Mouse (Mus musculus) adrenal gland, adult 8-10 months (tissue): ENCODE data around the gene Olfr773. TPM values are rescaled to one million over a fixed set of nuclear protein-coding genes. Genes with fewer than 3 reads are reported as not detected.
"Not testable (repeated sequence)": the region's sequence is repeated elsewhere in the genome, so short reads cannot be mapped to it uniquely, and the experiment has no call there.

Source experiments
- DNase-seq: peaks from one replicate; pipeline ENCODE4 v3.0.0; 2022
- total RNA-seq, 4 experiments: library from RNA; stranded (reverse); gene quantifications; 2 replicates each; pipeline ENCODE4 v1.2.4; 2022

Gene Olfr773
- total RNA-seq = not detected

- DNase-seq = not testable (repeated sequence)
Measured at GRCm38 (mm10) chr10:129187319-129187718, at the start of gene Olfr773. TSS of gene Olfr773 (minus strand) at chr10:129187419.

- DNase-seq = no peak
Measured at GRCm38 (mm10) chr10:129235904-129236303, 48.7 kb upstream of the Olfr773 start, which contains the start of gene Olfr774. TSS of gene Olfr774 (plus strand) at chr10:129236204.

GRCm38 (mm10) chr10:129230737-129231136 is 43.5 kb upstream of the Olfr773 start:
- DNase-seq = no peak

- not testable (repeated sequence) for DNase-seq
Measured at GRCm38 (mm10) chr10:129177821-129178220, 9.4 kb downstream of the Olfr773 start, which contains the start of gene Olfr772. TSS of gene Olfr772 (minus strand) at chr10:129177921.

- DNase-seq = no peak
Measured at GRCm38 (mm10) chr10:129164651-129165050, 22.6 kb downstream of the Olfr773 start, which contains the start of gene Olfr771. TSS of gene Olfr771 (minus strand) at chr10:129164751.

- no peak for DNase-seq
Measured at GRCm38 (mm10) chr10:129138898-129139297, 48.3 kb downstream of the Olfr773 start, which contains the start of gene Olfr770. TSS of gene Olfr770 (minus strand) at chr10:129138998.

Other genes with a start within 250 kb of the Olfr773 start
- under 1 TPM in 2 of 4 experiments, not detected in 2; 0.32 to 0.46 TPM for gene Mettl7b, start 226.4 kb downstream of the Olfr773 start, total RNA-seq
- not detected for gene Olfr9, start 198.0 kb downstream of the Olfr773 start, total RNA-seq
- gene Olfr763, start 176.6 kb downstream of the Olfr773 start, total RNA-seq = not detected
- not detected for gene Olfr764-ps1, start 147.5 kb downstream of the Olfr773 start, total RNA-seq
- not detected for gene Olfr765, start 137.4 kb downstream of the Olfr773 start, total RNA-seq
- not detected for gene Olfr766-ps1, start 118.4 kb downstream of the Olfr773 start, total RNA-seq
- gene Olfr767, start 104.5 kb downstream of the Olfr773 start, total RNA-seq = not detected
- gene Olfr768, start 88.0 kb downstream of the Olfr773 start, total RNA-seq = not detected
- gene Olfr769, start 69.6 kb downstream of the Olfr773 start, total RNA-seq = not detected
- not detected for gene Olfr770, start 48.4 kb downstream of the Olfr773 start, total RNA-seq
- not detected for gene Olfr771, start 22.7 kb downstream of the Olfr773 start, total RNA-seq
- not detected for gene Olfr772, start 9.5 kb downstream of the Olfr773 start, total RNA-seq
- gene Olfr774, start 48.8 kb upstream of the Olfr773 start, total RNA-seq = not detected
- gene Olfr775, start 61.0 kb upstream of the Olfr773 start, total RNA-seq = under 1 TPM in 1 of 4 experiments, not detected in 3; 0.08 TPM
- not detected for gene Olfr776, start 71.7 kb upstream of the Olfr773 start, total RNA-seq
- not detected for gene Olfr777, start 84.1 kb upstream of the Olfr773 start, total RNA-seq
- gene Olfr780, start 130.7 kb upstream of the Olfr773 start, total RNA-seq = not detected
- not detected for gene Olfr781, start 141.4 kb upstream of the Olfr773 start, total RNA-seq
- not detected for gene Olfr782, start 161.4 kb upstream of the Olfr773 start, total RNA-seq
- not detected for gene Olfr784, start 196.7 kb upstream of the Olfr773 start, total RNA-seq
- not detected for gene Olfr785, start 218.0 kb upstream of the Olfr773 start, total RNA-seq
- not detected for gene Olfr786, start 239.9 kb upstream of the Olfr773 start, total RNA-seq